Mouse (Mus musculus): ENCODE results near the gene Lpar3.

GRCm38 (mm10) chr3:146237676-146238075, 16.9 kb downstream of the Lpar3 start:
- TF ChIP-seq CTCF (IDR thresholded peaks at IDR 0.05; ENCODE audit: low read depth, low read length) (no peak), TAL1 (conservative IDR thresholded peaks at IDR 0.05; ENCODE audit: low read depth, low read length) (no peak), GATA1 (IDR thresholded peaks at IDR 0.05; ENCODE audit: borderline replicate concordance, low read length) (no peak), POLR2AphosphoS5 (IDR thresholded peaks at IDR 0.05; ENCODE audit: insufficient replicate concordance, low read depth, low read length) (no peak)
